Mouse (Mus musculus) stomach, embryonic 14.5 days (tissue): ENCODE measurements around the gene Peli1. TPM values are rescaled to one million over a fixed set of nuclear protein-coding genes. Genes with fewer than 3 reads are reported as not detected.

ENCODE experiments used
- ATAC-seq: fragments of 200-750 bp; cut with Nextera tagmentation; 2 replicates; pipeline ENCODE4 v1.8.0; 2017; ENCODE audit warnings: low read depth, moderate TSS enrichment; ENCODE audit not compliant: insufficient number of reproducible peaks, insufficient read depth, low FRiP score
- H3K27ac ChIP-seq: fragments of 300-500 bp; sonication (generic); 2 replicates; pipeline ENCODE4 v1.5.1; 2014; ENCODE audit warnings: mild to moderate bottlenecking, low read length, moderate library complexity, mixed read lengths
- H3K27me3 ChIP-seq: fragments of 300-500 bp; sonication (generic); 2 replicates; pipeline ENCODE4 v1.6.1; 2014; ENCODE audit warnings: low read length, control low read depth, mixed read lengths; ENCODE audit not compliant: control insufficient read depth, insufficient read depth
- H3K36me3 ChIP-seq: fragments of 300-500 bp; sonication (generic); 2 replicates; pipeline ENCODE4 v1.6.1; 2014; ENCODE audit warnings: mild to moderate bottlenecking, control low read depth, low read length, moderate library complexity, mixed read lengths; ENCODE audit not compliant: control insufficient read depth, insufficient read depth
- H3K4me1 ChIP-seq: fragments of 300-500 bp; sonication (generic); 2 replicates; pipeline ENCODE4 v1.6.1; 2014; ENCODE audit warnings: low read length, control low read depth, mixed read lengths; ENCODE audit not compliant: control insufficient read depth, insufficient read depth
- H3K4me2 ChIP-seq: fragments of 300-500 bp; sonication (generic); replicated peaks from 2 replicates; pipeline ENCODE4 v1.6.1; 2014; ENCODE audit warnings: low read depth, low read length, control low read depth
- H3K4me3 ChIP-seq: fragments of 300-500 bp; sonication (generic); 2 replicates; pipeline ENCODE4 v1.5.1; 2014; ENCODE audit warnings: low read depth, low read length, control low read depth
- H3K9ac ChIP-seq: fragments of 300-500 bp; sonication (generic); replicated peaks from 2 replicates; pipeline ENCODE4 v1.6.1; 2014; ENCODE audit warnings: low read depth, mild to moderate bottlenecking, control low read depth, low read length, moderate library complexity, mixed read lengths
- H3K9me3 ChIP-seq: fragments of 300-500 bp; sonication (generic); 2 replicates; pipeline ENCODE4 v1.6.1; 2016; ENCODE audit warnings: low read depth, low read length, control low read depth; ENCODE audit not compliant: control insufficient read depth
- WGBS: fragments of 180-500 bp; shearing (Covaris S2); extraction: QIAGEN DNeasy Blood & Tissue Kit; methylation state at CpG from one replicate; pipeline ENCODE4 v1.1.7; 2014; 5-methylcytosine and 5-hydroxymethylcytosine counted together
- polyA plus RNA-seq: library from polyadenylated mRNA; unstranded; fragments of >200 nt; fragmentation: Nextera tagmentation; extraction: Ambion mirVana; gene quantifications from 2 replicates; pipeline ENCODE4 v1.2.1, GENCODE M21; 2014

Peli1 gene
- polyA plus RNA-seq, 1 experiment from 2014 or later, result 38.8 TPM

DNA sequence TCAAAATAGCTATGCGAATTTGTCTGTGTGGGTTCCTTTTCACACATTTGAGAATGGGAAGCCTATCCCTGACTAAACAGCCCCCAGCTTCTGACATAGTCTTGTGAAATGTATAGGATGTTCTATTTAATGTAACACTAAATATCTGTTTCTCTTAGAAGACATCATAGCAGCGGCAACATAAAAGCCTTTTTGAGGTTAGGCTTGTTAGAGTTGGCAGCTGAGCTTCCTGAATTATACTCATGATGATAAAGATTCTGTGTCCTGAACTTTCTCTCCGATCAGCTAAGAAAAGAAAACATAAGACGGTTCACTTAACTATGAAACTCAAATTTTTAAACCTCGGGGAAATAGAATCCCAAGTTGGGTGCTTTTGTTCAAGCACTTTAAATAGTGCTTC, 59.2 kb downstream of the Peli1 start:
- Histone ChIP-seq H3K9me3 (no peaks in the 10 kb centered on the region), H3K27me3 (no peaks in the 10 kb centered on the region), H3K9ac (no peak overlapping the region), H3K27ac (no peak overlapping the region), H3K36me3 (peaks cover 18% of the 10 kb centered on the region), H3K4me2 (no peak overlapping the region), H3K4me3 (no peak overlapping the region), H3K4me1 (no peaks in the 10 kb centered on the region)
- WGBS, result 89% methylated on average over 5 of the region's 5 CpGs
- no peak for ATAC-seq

DNA sequence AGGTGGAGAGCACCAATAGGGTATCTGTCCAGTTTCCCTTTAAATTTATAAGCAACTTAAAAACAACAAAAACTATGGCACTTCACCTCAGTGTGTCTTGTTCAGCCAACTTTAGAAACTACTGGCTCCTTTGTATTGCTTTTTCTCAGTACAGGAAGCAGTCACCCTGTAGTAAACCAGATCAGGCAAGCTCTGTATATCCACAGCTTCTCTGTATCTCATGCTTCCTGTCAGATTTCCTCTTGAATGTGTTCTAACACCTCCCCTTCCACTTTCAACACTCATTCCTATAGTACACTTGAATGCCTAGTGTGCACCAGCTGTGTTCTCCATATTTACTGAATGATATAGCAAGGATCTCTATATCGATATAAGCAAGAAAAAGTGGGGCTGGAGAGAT, 60.6 kb downstream of the Peli1 start:
- no peak for ATAC-seq
- Histone ChIP-seq H3K36me3 (peaks cover 16% of the 10 kb centered on the region), H3K4me3 (no peak overlapping the region), H3K9ac (no peak overlapping the region), H3K27ac (no peak overlapping the region), H3K4me2 (no peak overlapping the region), H3K9me3 (no peaks in the 10 kb centered on the region), H3K27me3 (no peaks in the 10 kb centered on the region), H3K4me1 (no peaks in the 10 kb centered on the region)
- WGBS, result 93% methylated on average over 1 of the region's 1 CpGs

DNA sequence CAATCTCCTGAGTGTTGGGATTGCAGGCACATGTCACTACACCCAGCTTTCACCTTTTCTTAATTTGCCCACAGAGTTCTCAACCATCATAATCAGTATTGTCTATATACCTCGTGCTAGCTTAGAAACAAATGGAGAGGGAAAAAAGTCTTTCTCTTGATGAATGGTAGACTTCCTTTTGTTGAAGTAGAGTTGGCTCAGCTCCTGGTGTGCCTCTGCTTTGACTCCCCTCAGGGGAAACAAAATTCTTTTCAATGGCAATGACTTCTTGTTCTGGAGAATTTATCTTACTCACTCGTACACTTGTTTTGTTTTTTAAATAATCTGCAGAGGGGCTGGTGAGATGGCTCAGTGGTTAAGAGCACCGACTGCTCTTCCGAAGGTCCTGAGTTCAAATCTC, 62.0 kb downstream of the Peli1 start:
- no peaks in the 10 kb centered on the region for H3K9me3 ChIP-seq
- ATAC-seq, result no peak
- H3K4me3 ChIP-seq, result no peak overlapping the region
- H3K4me1 ChIP-seq, result no peaks in the 10 kb centered on the region
- no peaks in the 10 kb centered on the region for H3K27me3 ChIP-seq
- H3K4me2 ChIP-seq, result no peak overlapping the region
- no peak overlapping the region for H3K9ac ChIP-seq
- WGBS, result 70% methylated on average over 4 of the region's 4 CpGs
- no peak overlapping the region for H3K27ac ChIP-seq
- peaks cover 8% of the 10 kb centered on the region; the same call in 1 of the 2 replicates for H3K36me3 ChIP-seq

DNA sequence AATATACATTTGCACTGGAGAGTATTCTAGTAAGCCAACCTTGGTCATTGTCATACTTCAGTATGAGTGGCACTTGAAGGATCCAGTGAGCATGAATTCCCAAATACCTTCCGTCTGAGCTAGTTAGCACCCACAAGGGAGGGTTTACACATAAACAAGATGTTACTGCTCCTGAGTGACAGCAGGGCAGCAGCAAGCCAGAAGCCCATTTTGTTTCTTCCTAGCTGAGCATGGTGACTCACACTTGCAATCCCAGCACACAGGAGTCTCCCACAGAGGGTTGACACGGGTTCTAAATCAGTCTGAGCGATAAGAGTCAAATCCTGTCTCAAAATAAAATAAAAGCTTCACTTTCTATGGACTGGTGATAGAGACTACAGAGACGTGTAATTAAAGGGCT, 66.5 kb downstream of the Peli1 start:
- no peaks in the 10 kb centered on the region for H3K4me1 ChIP-seq
- H3K4me3 ChIP-seq, result no peak overlapping the region
- ATAC-seq, result no peak
- H3K27ac ChIP-seq, result no peak overlapping the region
- no peaks in the 10 kb centered on the region for H3K27me3 ChIP-seq
- no peak overlapping the region for H3K4me2 ChIP-seq
- 69% methylated on average over 4 of the region's 4 CpGs for WGBS
- H3K9ac ChIP-seq, result no peak overlapping the region
- peaks cover 4% of the 10 kb centered on the region; the same call in 1 of the 2 replicates for H3K36me3 ChIP-seq
- no peaks in the 10 kb centered on the region for H3K9me3 ChIP-seq

DNA sequence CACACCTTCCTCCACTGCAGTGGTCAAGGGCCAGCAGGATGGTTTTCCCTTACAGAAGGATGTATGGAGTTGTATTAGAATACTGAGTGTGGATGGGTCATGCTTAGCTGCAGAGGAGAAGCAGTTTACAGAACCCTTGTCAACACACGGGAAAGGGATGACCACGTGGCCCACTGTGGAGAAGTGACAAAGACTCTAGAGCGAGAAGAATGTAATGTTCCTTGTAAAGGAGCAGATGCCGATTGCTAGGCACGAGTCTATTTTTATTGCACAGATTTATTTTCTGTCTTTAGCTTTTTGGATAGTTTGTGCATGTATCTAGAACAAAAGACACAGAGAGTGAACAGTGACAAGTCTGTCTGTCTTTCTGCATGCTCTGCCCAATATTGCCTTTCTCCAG, 71.0 kb downstream of the Peli1 start:
- Histone ChIP-seq H3K27ac (no peak overlapping the region), H3K27me3 (no peaks in the 10 kb centered on the region), H3K4me3 (no peak overlapping the region), H3K4me2 (no peak overlapping the region), H3K36me3 (no peaks in the 10 kb centered on the region), H3K4me1 (peaks cover 4% of the 10 kb centered on the region; the same call in 1 of the 2 replicates), H3K9me3 (no peaks in the 10 kb centered on the region), H3K9ac (no peak overlapping the region)
- 80% methylated on average over 5 of the region's 5 CpGs for WGBS
- ATAC-seq, result no peak

DNA sequence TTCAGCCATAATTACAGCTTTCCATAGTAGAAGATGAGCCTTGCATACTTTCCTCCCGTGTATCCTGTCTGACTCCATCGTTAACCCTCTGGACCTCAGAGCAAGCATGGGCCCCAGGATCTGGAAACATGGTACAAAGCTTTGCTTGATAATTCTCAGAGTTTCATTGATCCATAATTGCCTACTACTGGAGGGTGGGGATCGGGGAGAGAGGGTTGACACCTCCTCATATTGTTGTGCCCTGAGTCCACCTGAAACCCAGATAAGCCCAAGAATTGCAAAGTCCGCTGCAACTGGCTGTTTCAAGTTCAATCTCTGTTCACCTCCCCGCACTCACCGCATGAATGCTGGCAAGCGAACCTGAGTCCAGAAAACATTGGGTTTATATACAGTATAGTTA, 72.1 kb downstream of the Peli1 start:
- Histone ChIP-seq H3K4me3 (no peak overlapping the region), H3K9me3 (no peaks in the 10 kb centered on the region), H3K36me3 (no peaks in the 10 kb centered on the region), H3K27ac (no peak overlapping the region), H3K4me2 (no peak overlapping the region), H3K27me3 (no peaks in the 10 kb centered on the region), H3K4me1 (peaks cover 4% of the 10 kb centered on the region; the same call in 1 of the 2 replicates), H3K9ac (no peak overlapping the region)
- no peak for ATAC-seq
- WGBS, result 51% methylated on average over 7 of the region's 7 CpGs

DNA sequence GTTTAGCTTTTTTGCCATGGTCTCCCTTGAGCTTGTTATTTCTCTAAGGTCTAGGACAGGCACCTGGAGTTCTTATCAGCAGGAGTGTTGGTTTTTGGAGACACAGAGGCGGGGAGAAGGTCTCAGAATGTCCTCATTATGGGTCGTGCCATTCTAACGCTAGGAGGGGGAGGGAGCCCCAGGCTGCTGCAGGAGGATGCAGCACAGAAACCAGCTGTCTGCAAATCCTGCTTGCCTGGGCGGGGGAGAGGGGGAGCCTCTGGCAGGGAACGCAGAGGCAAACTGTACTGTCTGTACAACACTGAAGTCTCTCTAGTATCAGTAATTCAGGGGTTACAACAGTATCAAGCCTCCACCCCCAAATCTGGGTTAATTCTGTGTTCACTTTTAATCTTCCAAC, 72.6 kb downstream of the Peli1 start:
- H3K27ac ChIP-seq, result no peak overlapping the region
- peaks cover 4% of the 10 kb centered on the region; the same call in 1 of the 2 replicates for H3K4me1 ChIP-seq
- 3% methylated on average over 5 of the region's 5 CpGs for WGBS
- no peaks in the 10 kb centered on the region for H3K36me3 ChIP-seq
- no peaks in the 10 kb centered on the region for H3K9me3 ChIP-seq
- 0 out of 2 replicates have a peak, but pooled peaks have one; percentile 25 for ATAC-seq
- no peak overlapping the region for H3K9ac ChIP-seq
- H3K27me3 ChIP-seq, result no peaks in the 10 kb centered on the region
- H3K4me3 ChIP-seq, result no peak overlapping the region
- no peak overlapping the region for H3K4me2 ChIP-seq

DNA sequence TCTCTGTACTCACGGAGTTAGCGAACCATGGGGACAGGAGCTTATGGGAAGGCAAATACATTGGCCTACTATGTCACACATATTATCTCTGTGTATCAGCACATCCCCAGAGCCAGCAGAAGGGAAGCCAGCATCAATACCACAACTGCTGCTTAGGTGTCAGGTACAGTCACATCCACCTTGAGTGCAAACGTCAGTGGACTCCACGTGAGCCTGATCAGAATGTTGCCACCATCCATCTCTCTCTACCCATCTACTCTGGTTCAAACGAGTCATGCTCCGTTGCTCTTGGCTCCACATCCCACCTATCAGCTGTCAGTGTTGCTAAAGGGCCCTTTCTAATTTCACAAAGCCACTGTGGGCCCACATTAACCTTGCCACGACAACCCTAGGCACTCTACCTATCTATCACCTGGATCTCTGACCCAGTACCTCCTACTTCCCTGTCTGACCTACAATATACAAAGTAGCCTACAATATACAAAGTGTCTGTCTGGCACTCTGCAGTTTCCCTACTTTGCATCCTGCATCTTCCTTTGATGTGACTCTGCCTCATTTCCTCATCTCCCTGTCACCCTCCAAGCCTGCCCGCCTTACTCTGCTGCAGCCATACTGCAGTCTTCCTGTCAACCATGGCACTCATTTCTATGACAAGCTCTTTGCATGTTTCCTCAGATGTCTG, 73.4 kb downstream of the Peli1 start:
- no peaks in the 10 kb centered on the region for H3K27me3 ChIP-seq
- H3K4me3 ChIP-seq, result no peak overlapping the region
- no peak overlapping the region for H3K27ac ChIP-seq
- WGBS, result 54% methylated on average over 8 of the region's 8 CpGs
- no peak for ATAC-seq
- no peak overlapping the region for H3K9ac ChIP-seq
- no peaks in the 10 kb centered on the region for H3K36me3 ChIP-seq
- no peaks in the 10 kb centered on the region for H3K9me3 ChIP-seq
- H3K4me2 ChIP-seq, result no peak overlapping the region
- peaks cover 4% of the 10 kb centered on the region; the same call in 1 of the 2 replicates for H3K4me1 ChIP-seq
